Mouse (Mus musculus) megakaryocyte, adult 5-6 weeks (primary cell): Measurements from ENCODE around the gene Cldn4. TPM values are rescaled to one million over a fixed set of nuclear protein-coding genes. Genes with fewer than 3 reads are reported as not detected.
A peak's percentile ranks its signal among the peaks of the same experiment; 100 is the strongest.
"Not testable (repeated sequence)": the region's sequence is repeated elsewhere in the genome, so short reads cannot be mapped to it uniquely, and the experiment has no call there.

Experiments used
- ATAC-seq: 2 replicates; pipeline ENCODE4 v1.8.0; 2016; ENCODE audit warnings: mild to moderate bottlenecking, inconsistent platforms; ENCODE audit not compliant: poor library complexity, severe bottlenecking
- total RNA-seq, 2 experiments: library from RNA; stranded (forward) in 1 of 2; stranded (reverse) in 1 of 2; fragments of 153-499, 151-499 nt in 1 of 2; fragments of 221-1000, 200-1000 nt in 1 of 2; gene quantifications; 2 replicates each; pipeline versions ENCODE4 v1.2.3 to v1.2.4; 2015 to 2017

The Cldn4 gene
- total RNA-seq, 2 experiments from 2014 or later: not detected

GRCm38 (mm10) chr5:134933686-134934085 lies 13.0 kb downstream of the Cldn4 start:
- ATAC-seq: not testable (repeated sequence)

DNA sequence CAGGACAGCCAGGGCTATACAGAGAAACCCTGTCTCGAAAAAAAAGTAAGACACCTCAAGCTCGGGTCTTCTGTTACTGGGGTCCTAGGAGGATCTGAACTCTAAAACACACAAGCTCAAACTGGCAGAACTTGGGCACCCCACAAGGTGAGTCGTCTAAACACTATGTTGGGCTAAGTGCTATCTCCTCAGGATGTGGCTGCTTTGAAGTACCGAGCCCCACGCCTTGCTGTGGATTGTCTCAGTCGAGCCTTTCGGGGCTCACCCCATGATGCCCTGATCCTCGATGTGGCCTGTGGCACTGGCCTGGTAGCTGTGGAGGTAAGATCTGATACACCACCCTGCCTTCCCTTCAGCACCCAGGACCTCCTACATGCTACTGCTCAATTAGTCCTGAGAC lies 13.5 kb downstream of the Cldn4 start:
- ATAC-seq: 0 out of 2 replicates have a peak, but pooled peaks have one; percentile 21

DNA sequence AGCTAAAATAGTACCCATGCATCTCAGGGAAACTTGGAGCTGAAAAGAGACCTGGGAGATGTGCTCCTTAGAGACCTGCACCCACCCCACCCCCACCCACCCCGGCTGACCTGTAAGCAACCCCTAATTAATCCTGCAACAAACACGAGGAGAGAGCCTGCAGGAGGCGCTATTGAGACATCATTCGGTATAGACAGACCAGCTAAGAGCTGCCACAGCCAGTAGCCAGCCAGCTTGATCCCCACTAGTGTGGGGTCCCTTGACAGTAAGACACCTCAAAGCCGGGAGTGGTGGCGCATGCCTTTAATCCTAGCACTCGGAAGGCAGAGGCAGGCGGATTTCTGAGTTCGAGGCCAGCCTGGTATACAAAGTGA lies 13.8 kb downstream of the Cldn4 start:
- ATAC-seq: peak; percentile 50

GRCm38 (mm10) chr5:134932179-134932902 lies 14.4 kb downstream of the Cldn4 start, which contains the start of gene Mettl27:
Gene Mettl27 (plus strand): TSS chr5:134932368.
- peak; percentile 96 for ATAC-seq

DNA sequence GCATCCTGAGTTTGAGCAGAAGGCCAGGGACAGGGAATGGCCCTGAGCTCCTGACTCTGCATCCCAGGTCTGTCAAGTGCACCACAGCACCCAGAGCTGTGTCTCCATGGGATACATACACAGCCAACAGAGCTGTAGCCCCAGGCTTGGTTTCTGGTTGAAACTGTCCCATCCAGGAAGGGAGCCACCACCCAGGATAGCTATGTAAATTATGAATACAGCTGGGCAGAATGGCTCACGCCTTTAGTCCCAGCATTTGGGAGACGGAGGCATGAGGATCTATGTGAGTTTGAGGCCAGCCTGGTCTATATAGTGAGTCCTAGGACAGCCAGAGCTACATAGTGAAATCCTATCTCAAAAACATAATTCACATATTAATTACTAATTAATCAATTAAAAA lies 16.7 kb downstream of the Cldn4 start:
- ATAC-seq: no peak

- ATAC-seq: no peak
These were observed 20.0 kb downstream of the Cldn4 start for GRCm38 (mm10) chr5:134926726-134927125.

DNA sequence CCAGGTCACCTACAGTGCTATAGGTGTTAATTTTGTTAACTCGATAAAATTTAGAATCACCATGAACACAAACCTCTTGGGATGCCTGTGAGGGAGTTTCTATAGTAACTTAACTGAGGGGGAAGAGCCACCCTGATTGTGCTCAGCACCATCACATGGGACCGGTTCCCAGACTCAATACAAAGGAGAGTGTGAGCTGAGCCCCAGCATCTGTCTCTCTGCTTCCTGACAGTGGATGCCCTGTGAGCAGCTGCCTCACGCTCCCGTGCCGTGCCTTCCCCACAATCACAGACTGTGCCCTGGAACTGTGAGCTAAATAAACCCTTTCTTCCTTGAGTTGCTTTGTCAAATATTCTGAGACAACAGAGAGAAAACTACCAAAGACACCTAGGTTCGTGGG lies 23.6 kb downstream of the Cldn4 start:
- no peak for ATAC-seq

DNA sequence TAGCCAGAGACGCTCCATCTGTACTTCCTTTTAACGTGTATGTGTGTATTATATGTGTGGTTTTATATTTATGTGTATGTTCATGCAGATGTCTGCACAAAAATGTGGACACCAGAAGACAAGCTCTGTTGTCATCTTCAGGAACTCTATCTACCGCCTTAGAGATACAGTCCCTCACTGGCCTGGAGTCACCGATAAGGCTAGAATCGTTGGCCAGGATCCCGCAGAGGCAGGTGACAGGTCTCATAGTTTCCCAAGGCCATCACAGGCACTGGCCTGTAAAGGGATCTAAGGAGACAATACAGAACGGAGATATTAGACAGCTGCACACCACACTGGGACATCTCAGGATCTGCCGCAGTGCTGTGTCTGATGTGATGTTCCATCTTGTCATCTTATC lies 25.6 kb downstream of the Cldn4 start:
- ATAC-seq: no peak

DNA sequence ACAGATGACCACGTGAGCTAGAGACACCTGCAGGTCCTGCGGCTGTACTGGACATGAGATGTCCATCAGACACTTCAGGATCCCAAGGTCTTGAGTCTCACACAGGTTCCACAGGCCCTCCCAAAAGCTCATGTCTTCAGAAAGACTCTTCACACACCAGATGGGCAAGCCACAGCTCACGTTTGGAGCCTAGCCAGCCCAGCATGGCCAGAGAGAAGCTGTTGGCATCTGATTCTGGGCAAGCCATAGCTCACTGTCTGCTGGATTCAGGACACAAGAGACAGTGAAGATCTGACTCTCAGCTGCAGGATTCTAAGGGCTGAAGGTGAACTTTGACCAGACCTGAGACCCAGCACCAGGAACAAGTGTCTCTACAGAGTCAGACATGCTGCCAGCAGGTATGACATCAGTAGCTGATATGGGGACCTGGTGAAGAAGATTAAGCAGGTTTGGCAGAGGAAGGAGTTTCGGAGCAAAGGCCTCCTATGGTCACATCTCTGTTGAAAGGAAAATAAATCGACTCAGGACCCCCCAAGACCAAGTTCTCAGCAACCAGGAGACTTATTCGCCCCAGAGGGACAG lies 26.5 kb downstream of the Cldn4 start:
- ATAC-seq: no peak

DNA sequence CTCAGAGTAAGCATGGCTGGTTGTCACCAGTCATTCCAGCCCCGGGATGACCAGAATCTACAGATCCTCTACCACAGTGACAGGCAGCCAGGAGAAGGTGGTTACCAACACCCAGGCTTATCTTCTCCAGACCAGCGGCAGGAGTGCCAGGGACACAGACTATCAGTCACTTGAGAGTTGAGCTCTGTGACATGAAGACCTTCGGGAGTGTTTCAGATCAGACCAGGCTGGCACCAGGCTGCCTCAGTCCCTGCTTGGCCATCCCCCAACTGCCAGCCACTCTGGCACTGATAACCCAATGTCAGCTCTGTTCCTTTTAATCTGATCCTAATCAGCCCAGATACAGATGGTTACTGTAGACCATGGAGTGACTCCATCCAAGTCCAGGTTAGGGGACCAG lies 27.6 kb downstream of the Cldn4 start:
- ATAC-seq: peak; percentile 52

GRCm38 (mm10) chr5:134918071-134918832 lies 28.5 kb downstream of the Cldn4 start:
- ATAC-seq: peak; percentile 53

DNA sequence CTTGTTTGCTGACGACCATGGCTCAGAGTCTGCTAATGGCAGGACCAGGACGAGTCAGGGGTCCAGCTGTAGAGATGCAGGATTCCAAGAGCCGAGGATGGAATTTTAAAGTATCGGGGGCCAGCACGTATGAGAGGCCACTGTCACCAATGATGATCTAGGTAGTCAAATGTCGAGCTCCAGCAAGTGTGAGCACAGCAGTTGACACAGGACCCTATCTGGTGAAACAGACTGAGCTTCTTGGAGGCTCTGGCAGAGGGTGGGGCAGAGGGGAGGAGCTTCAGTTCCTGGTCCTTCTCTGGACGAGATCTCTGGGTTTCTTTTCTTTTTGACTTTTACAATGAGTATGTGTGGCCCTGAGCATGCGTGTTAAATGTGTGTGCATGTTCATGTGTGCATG lies 31.4 kb downstream of the Cldn4 start, which contains the start of gene Cldn13:
Gene Cldn13, minus strand, starts transcription at position 216 of the 400 bp plus-strand sequence.
- ATAC-seq: no peak

- no peak for ATAC-seq
These were observed 32.2 kb downstream of the Cldn4 start for GRCm38 (mm10) chr5:134914510-134914909.

DNA sequence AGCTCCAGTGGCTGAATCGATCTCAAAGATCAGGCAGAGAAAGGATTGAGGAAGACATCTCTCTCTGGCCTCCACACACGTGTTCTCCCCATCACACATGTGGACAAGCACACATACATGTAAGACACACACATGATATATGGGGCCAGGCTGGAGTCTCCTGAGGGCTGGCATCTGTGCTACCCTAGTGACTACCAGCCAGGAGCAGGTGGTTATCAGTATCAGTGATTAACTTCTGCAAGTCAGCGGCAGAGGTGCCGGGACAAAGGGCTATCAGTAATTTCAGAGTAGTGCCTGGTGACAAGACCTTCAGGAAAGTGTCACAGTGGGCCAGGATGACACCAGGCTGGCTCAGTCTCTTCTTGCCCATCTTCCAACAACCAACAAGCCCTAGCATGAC lies 33.0 kb downstream of the Cldn4 start:
- peak; percentile 33; the same call in 1 of the 2 replicates for ATAC-seq

- ATAC-seq: no peak
These were observed 33.4 kb downstream of the Cldn4 start for GRCm38 (mm10) chr5:134913352-134913751.

DNA sequence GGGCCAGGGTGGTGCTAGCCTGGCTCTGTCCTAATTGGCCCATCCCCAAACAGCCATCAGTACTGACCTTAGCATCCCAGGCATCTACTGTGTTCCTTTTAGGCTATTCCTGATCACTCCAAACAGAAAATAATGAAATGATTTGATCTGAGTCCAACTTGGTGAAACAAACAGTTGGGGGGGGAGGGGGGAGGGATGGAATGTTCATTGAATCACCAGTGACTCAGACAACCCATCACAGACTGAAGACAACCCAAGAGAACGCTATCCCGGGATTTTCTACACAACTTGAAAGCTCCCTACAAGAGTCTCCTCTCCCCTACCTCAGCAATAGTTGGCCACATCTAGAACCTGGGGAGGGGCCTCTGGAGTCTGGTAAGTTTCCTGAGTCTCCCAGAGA lies 34.8 kb downstream of the Cldn4 start:
- ATAC-seq: no peak

DNA sequence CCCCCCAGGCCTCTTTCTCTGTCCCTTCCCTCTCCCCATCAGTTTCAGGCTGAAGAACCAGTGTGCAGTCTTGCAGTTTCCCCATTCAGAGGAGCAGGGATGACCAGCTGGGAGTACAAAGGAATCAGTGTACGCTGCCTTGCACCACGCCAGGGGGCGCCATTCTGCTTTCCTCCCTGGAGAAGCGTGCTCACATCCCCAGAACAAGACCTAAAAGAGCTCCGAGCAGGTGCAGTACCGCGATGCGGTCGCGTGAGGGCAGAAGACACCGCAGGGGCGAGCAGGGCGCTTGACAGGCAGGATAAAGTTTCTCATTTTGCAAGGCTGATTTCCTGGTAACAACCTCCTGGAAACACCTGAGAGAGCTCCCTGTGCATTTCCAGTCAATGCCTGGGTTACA lies 39.6 kb downstream of the Cldn4 start:
- peak; percentile 81 for ATAC-seq

GRCm38 (mm10) chr5:134906633-134907032 lies 40.1 kb downstream of the Cldn4 start, which contains the start of gene Tmem270:
Gene Tmem270 (minus strand): TSS chr5:134906733.
- ATAC-seq: no peak

DNA sequence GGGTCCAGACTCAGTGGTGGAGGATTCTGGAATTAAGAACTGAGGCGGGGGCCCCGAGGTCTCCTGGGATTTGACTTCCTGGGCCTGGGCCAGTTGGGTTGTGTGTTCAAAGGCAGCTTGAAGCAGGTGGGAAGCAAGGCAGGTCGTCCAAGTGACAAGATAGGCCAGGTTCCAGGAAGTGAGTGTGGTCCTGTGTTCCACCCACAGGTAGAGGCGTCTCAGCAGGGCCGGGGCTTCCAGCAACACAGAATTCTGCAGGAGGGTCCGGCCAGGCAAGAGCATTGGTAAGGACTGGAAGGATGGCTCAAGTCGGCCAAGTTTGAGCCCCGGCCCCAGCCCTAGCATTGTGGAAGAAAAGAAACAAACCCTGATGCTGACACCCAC lies 45.1 kb downstream of the Cldn4 start:
- ATAC-seq: no peak

DNA sequence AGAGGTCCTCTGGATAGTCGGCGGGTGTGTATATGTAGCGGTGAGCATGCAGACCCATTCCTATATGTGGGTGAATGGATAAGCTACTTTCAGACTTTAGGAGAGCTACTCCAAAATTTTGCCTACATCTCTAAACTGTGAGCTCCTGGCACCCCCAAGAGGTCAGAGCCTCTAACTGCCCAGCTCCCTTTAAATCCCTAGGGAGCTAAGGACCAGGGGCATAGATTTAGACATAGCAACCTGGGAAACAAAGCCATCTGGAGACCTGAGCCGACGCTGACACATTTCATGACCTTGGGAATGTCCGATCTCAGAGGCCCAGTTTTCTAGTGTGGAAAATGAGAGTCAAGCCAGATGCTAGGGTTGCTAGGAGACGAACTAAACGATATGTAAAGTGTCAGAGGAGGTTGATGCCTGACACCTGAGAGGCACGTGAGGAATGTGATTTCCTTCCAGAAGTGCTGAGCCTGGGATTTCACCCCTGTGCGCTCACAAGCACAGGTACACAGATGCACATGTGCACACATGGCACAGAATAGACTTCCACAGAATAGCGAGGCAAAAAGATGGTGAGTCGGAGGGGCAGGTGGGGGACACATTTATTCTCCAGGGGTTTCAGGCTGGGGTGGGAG lies 45.6 kb downstream of the Cldn4 start:
- ATAC-seq: no peak

- ATAC-seq: no peak
These were observed 49.1 kb downstream of the Cldn4 start for GRCm38 (mm10) chr5:134897596-134897995.
